Mouse (Mus musculus): ENCODE data around the gene Lrfn2. TPM values are rescaled to one million over a fixed set of nuclear protein-coding genes. Genes with fewer than 3 reads are reported as not detected.

Gene Lrfn2
- polyA plus RNA-seq, 1 experiment from 2014 or later: 0.23 TPM

Small RNA genes within 50 kb of the gene (microRNA-seq; reads per million reads assigned to microRNA genes)
- not detected for gene Gm44304
